Mouse (Mus musculus) naive thymus-derived CD4-positive, alpha-beta T cell, adult 2 months (primary cell): ENCODE results near the gene Pdcl2.
A peak's percentile ranks its signal among the peaks of the same experiment; 100 is the strongest.

Experiments used
- DNase-seq: peaks from one replicate; pipeline ENCODE4 v3.0.0-alpha.2; 2011; ENCODE audit warnings: low read depth

The Pdcl2 gene

GRCm38 (mm10) chr5:76303379-76303744 lies 27.6 kb downstream of the Pdcl2 start:
- DNase-seq, result peak; percentile 41

- DNase-seq, result no peak
Measured at GRCm38 (mm10) chr5:76302009-76302408, 28.9 kb downstream of the Pdcl2 start.

DNA sequence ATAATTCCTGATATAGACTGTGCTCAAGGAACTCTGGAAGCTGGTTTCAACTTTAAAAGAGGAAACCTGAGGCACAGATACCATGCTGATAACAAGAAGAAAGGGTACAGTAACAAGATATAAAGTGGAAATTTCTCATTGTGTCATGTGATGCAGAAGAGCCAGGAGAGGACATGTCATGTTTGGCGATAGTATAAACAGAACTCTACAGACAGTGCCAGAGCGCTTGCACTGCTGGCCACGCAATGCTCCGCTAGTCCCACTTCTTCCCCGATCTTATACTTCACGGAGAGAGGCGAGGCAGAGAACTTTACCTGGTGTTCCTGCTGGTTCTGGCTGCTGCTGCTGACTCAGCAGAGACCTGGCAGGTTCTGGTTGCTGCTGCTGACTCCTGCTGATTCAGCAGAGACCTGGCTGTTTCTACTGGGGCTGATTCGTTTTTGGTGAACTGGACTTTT lies 41.7 kb downstream of the Pdcl2 start:
- DNase-seq, result no peak

DNA sequence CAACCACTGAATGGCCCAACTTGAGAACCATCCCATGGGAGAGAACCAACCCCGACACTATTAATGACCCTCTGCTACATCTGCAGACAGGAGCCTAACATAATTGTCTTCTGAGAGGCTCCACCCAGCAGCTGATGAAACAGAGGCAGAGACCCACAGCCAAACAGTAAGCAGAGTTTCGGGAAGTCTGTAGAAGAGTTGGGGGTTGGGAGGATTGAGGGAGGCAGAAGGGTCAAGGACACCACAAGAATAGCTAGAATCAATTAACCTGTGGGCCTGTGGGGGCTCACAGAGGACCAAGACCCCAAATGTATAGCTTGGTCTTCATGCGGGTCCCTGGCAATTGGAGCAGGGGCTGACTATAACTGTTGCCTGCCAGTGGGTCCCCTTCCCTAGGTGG lies 42.7 kb downstream of the Pdcl2 start:
- DNase-seq, result no peak

DNA sequence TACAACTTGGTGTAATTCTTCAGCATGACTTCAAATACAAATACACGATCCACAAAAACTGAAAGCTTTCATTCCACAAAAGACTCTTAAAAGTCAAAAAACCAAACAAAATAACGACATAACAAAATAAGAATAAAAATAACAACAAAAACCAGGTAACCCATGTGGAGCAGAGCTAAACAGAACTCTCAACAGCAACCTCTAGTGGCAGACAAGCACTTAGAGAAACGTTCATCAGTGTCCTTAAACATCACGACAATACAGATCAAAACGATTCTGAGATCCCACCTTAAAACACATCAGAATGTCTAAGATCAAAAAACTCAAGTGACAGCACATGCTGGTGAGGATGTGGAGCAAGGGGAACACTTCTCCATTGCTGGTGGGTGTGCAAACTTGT lies 43.9 kb downstream of the Pdcl2 start:
- DNase-seq, result peak; percentile 13

DNA sequence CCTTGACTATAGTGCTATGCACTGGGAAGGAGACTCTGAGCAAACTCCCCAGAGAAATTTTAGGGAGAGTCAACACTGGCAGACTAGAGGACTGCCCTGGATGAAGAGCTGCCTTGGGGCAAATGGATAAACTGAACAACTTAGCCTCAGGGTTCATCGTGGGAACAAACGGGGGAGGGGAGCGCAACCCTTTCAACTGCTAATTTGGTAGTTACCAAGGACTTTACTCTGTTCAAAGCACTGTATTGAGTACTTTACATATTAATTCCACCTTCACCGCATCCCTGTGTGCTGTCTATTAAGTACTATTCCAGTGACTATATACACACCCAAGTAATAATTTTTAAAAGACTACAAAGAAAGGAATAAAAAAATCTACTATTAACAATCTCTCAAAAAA lies 45.3 kb downstream of the Pdcl2 start:
- DNase-seq, result no peak

GRCm38 (mm10) chr5:76283890-76284289 lies 47.1 kb downstream of the Pdcl2 start:
- DNase-seq, result no peak

DNA sequence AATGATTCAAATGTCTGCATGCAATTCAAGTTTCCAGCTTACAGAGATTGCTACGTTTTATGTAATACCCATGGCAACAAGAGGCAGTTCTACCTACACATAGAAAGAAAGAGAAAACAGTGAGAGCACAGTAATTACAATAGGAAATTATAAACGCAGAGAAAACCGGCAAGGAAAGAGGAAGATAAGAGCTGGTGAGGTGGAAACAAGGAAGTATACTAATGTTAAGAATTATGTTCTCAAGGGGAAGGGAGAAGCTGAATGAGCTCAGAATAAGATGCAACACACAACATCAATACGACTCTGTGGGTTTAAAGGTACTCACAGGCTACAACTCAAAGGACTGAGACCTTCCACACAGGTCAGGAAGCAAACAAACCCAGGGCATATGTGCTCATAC lies 56.0 kb downstream of the Pdcl2 start:
- DNase-seq, result no peak
